Mouse (Mus musculus) right cerebral cortex, postnatal 36 days (tissue): Measurements from ENCODE around the gene Cd44.

Source experiments
- DNase-seq, 2 experiments: peaks; one replicate each; pipeline ENCODE4 v3.0.0; 2022; ENCODE audit warnings: low spot score in 2 of 2, mixed read lengths in 1 of 2

The Cd44 gene

GRCm38 (mm10) chr2:102763176-102763575 is 138.3 kb downstream of the Cd44 start:
- no peak for DNase-seq
